Mouse (Mus musculus) ES-E14 (cell line): Measurements from ENCODE around the gene Hfe.

Experiments
- CHD2 ChIP-seq: IDR thresholded peaks from 2 replicates; pipeline ENCODE4 v1.6.1; 2014; ENCODE audit warnings: mild to moderate bottlenecking, low read depth, low read length, inconsistent platforms
- HCFC1 ChIP-seq: IDR thresholded peaks from 2 replicates; pipeline ENCODE4 v1.6.1; 2012; ENCODE audit warnings: low read length, inconsistent platforms, borderline replicate concordance; ENCODE audit not compliant: insufficient read depth
- MAFK ChIP-seq: IDR thresholded peaks from 2 replicates; pipeline ENCODE4 v1.6.1; 2014; ENCODE audit warnings: mild to moderate bottlenecking, low read depth, low read length, inconsistent platforms; ENCODE audit not compliant: insufficient read depth
- ZC3H11A ChIP-seq: IDR thresholded peaks from 2 replicates; pipeline ENCODE4 v1.6.1; 2012; ENCODE audit warnings: low read depth, mild to moderate bottlenecking, inconsistent platforms, low read length, borderline replicate concordance
- ZNF384 ChIP-seq: IDR thresholded peaks from 2 replicates; pipeline ENCODE4 v1.6.1; 2012; ENCODE audit warnings: low read depth, low read length, inconsistent platforms

DNA sequence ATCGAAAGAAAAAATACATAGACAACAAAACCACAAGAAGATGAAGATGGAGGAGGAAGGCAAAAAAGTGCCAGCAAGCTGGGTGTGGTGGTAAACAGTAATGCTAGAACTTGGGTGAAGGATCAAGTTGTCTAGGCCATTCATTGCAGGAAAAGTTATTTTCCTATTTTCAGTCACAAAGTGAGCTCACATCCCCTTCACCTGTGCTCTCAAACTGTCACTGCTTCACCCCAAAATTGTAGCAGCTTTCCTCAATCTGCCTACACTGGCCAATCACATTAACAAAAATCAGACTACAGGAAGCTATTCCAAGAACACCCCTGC, 49.2 kb upstream of the Hfe start:
- TF ChIP-seq MAFK: no peak
- TF ChIP-seq HCFC1: no peak
- no peak for TF ChIP-seq ZNF384
- TF ChIP-seq CHD2: no peak
- TF ChIP-seq ZC3H11A: no peak
